Mouse (Mus musculus): ENCODE measurements at regions not wholly inside any gene's neighbourhood (a gene's known extent, or its start where the extent isn't known, plus 50 kb on each side); places are given as distances from the start of the nearest gene placed in this dataset.

- DNase-seq: no peak
These were observed 1299.3 kb downstream of the Zfp704 start for GRCm38 (mm10) chr3:8310379-8311128.

- DNase-seq: no peak
These were observed 1302.6 kb downstream of the Zfp704 start for GRCm38 (mm10) chr3:8307296-8307695.

GRCm38 (mm10) chr3:8304784-8305183, 1305.1 kb downstream of the Zfp704 start:
- peak in 1 of 2 experiments; percentile 18 for DNase-seq

- DNase-seq: no peak
These were observed 1316.8 kb downstream of the Zfp704 start for GRCm38 (mm10) chr3:8293036-8293435.

DNA sequence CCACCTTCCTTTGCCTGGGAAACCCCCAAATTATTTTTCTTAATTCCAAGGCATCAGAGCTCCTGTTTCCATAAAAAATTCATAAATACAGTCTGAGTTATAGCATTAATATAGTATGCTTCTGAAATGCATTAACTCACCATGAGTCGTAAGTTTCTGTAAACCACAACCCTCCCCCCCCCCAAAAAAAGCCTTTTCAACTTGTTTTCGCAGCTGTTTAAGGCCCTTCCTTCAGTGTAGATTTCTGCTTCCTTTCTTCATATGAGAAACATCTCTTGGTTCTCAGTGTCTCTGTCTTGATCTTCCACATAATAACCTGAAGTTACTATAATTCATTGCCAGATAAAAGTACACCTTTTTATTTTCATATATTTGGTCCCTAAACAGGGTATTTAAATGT, 1320.3 kb downstream of the Zfp704 start:
- no peak for DNase-seq

- peak; percentile 8 to 62 for DNase-seq
These were observed 1321.4 kb downstream of the Zfp704 start for GRCm38 (mm10) chr3:8288437-8288836.

- no peak for DNase-seq
These were observed 1325.0 kb downstream of the Zfp704 start for GRCm38 (mm10) chr3:8284655-8285428.

DNA sequence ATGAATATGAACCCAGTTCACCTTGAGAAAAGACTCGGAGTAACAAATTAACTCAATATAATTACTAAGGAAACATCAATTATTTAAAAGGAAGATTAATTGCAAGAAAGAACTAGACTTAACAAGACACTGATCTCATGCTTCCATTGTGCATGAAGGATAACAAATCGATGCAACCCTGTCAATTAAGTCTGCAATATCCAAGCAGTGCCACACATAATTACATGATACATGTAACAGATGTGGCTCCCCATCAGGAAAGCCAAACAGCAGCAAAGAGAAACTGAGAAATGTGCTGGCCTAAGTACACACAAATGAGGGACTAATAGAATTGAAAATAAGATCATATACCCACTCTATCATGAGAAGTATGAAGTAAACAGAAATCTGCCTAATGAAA, 1327.5 kb downstream of the Zfp704 start:
- DNase-seq: no peak

- no peak for DNase-seq
These were observed 1333.2 kb downstream of the Zfp704 start for GRCm38 (mm10) chr3:8276661-8277060.

DNA sequence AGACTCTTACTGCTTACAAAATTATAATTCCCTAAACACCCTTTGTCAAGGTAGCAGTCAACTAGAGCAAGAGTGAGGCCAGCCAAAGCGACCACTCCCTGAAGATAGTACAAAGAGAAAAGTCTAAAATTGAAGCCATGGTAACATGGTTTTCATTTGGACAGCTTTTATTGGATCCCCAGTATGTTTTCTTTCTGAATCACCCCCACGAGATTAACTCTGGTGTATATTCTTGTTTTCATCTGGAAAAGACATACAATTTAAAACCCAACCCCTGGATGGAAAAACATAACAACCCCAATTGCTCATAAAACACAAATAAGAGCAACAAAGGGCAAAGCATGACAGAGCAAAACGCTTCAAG, 1339.0 kb downstream of the Zfp704 start:
- no peak for DNase-seq

GRCm38 (mm10) chr3:8270009-8270934, 1339.6 kb downstream of the Zfp704 start:
- DNase-seq: no peak

- no peak for DNase-seq
These were observed 1344.1 kb downstream of the Zfp704 start for GRCm38 (mm10) chr3:8265783-8266182.

- DNase-seq: no peak
These were observed 1345.4 kb downstream of the Zfp704 start for GRCm38 (mm10) chr3:8264366-8265033.

GRCm38 (mm10) chr3:8257293-8257692, 1352.6 kb downstream of the Zfp704 start:
- DNase-seq: no peak

GRCm38 (mm10) chr3:8252311-8252710, 1357.6 kb downstream of the Zfp704 start:
- no peak for DNase-seq

DNA sequence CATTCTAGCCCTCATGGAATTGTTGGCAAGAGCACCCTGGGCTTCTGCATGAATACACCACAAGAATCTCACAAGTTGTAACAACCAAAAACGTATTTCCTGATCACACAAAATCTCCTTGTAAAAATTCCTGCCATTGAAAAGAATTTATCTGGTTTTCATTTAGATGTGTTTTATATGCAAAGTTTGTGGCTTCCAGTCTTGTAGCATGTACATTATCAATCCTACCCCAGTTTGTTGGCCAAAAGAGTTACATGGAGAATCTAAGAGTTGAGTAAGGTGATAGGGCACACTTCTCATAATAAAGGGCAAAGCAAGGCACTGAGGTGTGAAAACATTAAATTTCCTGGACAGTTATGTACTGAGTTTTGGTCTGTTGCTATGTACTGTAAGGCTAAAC, 1361.0 kb downstream of the Zfp704 start:
- DNase-seq: no peak

- DNase-seq: peak; percentile 24 to 37
These were observed 1364.1 kb downstream of the Zfp704 start for GRCm38 (mm10) chr3:8245822-8246221.

DNA sequence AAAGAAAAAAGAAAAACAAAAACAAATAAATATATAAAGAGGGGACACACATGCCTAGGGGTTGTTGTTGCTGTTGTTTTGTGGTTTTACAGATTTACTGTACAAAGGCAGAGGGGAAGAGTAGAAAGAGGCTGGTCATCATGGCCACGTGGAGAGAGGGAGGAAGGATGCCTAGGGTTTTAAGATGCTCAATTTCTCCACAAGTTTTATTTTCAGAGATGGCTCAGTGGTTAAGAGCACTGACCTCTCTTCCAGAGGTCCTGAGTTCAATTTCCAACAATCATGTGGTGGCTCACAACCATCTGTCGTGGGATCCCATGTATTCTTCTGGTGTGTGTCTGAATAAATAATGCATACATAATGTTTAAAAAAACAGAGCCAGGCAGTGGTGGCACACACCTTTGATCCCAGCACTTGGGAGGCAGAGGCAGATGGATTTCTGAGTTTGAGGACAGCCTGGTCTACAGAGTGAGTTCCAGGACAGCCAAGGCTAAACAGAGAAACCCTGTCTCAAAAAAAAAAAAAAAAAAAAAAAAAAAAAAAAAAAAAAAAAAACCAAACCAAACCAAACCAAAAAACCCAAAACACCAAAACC, 1364.6 kb downstream of the Zfp704 start:
- peak; percentile 18 to 22 for DNase-seq

DNA sequence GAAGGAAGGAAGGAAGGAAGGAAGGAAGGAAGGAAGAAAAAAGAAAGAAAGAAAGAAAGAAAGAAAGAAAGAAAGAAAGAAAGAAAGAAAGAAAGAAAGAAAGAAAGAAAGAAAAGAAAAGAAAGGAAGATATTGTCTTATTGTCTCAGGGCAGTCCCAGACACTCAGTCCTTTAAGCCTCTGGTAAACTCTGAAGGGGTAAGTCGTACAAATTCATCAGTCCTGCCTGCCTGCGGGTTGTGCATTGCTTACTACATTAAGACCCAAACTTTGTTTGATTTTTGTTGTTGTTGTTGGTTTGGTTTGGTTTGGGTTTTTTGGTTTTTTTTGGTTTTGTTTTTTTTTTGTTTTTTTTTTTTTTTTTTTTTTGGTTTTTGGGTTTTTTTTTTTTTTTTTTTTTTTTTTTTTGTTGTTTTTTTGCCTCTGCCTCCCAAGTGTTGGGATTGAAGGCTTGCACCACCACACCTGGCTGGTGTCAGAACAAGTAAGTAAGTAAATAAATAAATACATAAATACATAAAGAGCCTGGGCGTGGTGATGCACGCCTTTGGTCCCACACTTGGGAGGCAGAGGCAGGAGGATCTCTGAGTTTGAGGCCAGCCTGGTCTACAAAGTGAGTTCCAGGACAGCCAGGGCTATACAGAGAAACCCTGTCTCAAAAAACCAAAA, 1365.2 kb downstream of the Zfp704 start:
- peak in 1 of 2 experiments; percentile 1 for DNase-seq

DNA sequence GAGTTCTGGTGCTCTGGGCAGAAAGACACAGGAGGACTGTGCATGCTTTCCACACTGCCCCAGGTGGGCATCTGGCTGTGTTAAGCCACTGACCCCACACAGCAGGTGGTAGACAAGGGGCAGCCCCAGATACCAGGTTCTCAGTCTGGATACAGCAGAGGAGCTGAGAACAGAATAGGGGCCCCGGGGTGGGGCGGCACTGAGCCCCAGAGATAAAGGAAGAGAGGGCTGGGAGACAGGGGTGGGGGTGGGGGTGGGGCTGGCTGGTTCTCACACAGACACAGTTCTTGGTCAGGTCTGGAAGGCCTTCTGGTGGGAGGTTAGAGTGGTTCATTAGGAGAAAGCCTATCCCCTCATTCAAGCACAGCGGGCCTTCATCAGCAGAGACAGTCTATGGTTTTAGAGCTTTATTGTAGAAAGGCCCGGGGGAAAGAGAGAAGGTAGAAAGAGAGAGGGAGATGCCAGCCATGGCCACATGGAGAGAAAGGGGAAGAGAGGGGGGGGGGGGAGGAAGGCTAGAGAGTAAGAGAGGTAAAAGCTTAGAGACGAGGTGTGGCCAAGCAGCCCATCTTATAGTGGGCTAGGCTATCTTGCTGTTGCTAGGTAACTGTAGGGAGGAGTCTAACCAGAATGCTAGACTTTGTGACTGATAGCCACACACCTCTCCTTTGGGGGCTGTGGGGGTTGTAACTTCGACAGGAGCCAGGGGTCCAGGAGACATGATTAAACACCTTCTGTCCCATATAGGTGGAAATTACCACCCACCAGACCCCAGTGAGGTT, 1403.1 kb downstream of the Zfp704 start:
- no peak for DNase-seq

DNA sequence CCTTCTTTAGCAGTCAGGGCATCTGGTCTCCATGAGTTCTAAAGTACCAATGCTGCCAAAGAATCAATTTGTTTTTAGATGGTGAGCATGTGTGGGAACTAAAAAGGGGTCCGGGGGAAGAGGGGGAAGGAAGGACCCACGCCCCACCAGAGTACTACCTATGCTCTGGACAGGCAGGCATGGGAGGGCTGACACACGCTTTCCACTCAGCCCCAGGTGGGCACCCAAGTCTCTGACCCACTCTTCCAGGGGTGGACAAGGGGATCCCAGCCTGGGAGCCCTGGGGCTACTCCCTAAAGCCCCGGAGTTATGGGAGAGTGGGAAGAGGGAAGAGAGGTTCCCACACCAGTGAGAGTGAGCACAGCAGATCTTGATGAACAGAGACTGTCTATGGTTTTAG, 1446.9 kb downstream of the Zfp704 start:
- DNase-seq: no peak
